Mouse (Mus musculus) heart, adult 2 months (tissue): ENCODE measurements around the gene Stx8.

Source experiments
- CTCF ChIP-seq: fragments of 200-600 bp; IDR thresholded peaks from 2 replicates; pipeline ENCODE4 v1.8.1; 2022; ENCODE audit warnings: antibody characterized with exemption, mild to moderate bottlenecking, moderate library complexity
- EP300 ChIP-seq: fragments of 200-500 bp; IDR thresholded peaks from 2 replicates; pipeline ENCODE4 v1.6.1; 2011; ENCODE audit warnings: low read depth, low read length, control low read depth; ENCODE audit not compliant: insufficient read depth
- POLR2A ChIP-seq: fragments of 200-500 bp; IDR thresholded peaks from 2 replicates; pipeline ENCODE4 v1.6.1; 2011; ENCODE audit warnings: mild to moderate bottlenecking, low read depth, low read length, control low read depth; ENCODE audit not compliant: insufficient read depth

GRCm38 (mm10) chr11:67967831-67968230, 1.8 kb downstream of the Stx8 start:
- TF ChIP-seq CTCF (no peak), POLR2A (no peak), EP300 (no peak)
